Mouse (Mus musculus): ENCODE measurements around the gene Cdkl5.

GRCm38 (mm10) chrX:160866576-160866975 lies 127.9 kb downstream of the Cdkl5 start:
- TF ChIP-seq CTCF (IDR thresholded peaks at IDR 0.05; ENCODE audit: borderline replicate concordance, insufficient read depth, low read length) (no peak), POLR2A (IDR thresholded peaks at IDR 0.05; ENCODE audit: low read depth, low read length) (no peak)

All from embryonic fibroblast, embryonic 13.5 days (primary cell).